Mouse (Mus musculus): ENCODE results near the gene Gm26661.

DNA sequence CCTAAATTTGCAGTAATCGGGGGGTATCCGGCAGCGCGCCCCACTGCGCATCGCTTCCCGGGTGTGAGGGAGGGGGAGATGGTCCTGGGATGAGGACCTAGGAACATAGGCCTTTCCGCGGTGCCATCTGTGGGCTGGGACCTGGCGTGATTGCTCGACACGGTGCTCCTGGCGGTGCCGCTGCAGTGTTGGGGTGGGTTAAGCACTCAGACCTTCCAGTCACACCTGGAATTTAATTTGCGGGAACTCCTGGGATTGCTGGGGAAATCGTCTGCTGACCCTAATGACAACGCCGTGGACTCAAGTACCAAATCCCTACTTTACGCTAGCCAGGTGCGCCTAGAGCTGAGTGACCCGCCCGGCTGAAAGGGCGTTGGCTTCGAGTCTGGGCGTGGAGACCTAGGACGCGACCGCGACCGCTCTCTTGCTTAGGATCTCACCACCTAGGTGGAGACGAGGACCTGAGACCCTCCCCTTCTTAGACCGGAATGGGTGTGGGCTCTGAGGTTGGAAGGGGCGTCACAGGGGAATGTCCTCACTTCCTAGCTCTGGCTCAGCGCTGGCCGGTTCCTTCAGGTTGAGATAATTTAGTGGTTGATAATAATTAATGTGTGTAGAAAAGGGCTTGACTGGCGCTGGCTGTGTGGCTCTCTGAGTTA lies 27.2 kb downstream of the Gm26661 start:
- no peak for TF ChIP-seq CTCF (IDR thresholded peaks at IDR 0.05; ENCODE audit: low read depth)
- TF ChIP-seq EP300 (optimal IDR thresholded peaks at IDR 0.05) = no peak

All from stomach, postnatal 0 days (tissue).